Mouse (Mus musculus): Measurements from ENCODE around the gene Gab2.

DNA sequence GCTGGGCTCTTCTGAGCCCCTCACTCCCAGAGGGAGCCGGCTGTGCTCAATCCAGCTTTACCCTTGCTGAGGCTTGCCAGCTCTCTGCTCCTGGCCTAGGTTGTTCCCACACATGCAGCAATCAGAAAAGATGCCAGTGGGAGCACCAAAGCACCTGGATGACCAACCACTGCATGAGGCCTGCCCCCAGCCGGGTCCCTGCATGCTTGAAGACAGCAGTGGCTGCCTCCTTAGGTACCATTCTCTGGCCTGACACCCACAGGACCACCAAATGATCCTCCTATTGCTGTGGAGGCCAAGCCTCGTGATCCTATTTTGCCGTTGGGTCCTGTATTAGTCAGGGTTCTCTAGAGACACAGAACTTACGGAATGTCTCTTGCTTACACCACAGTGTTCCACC lies 269.5 kb downstream of the Gab2 start:
- TF ChIP-seq POLR2A (IDR thresholded peaks at IDR 0.05; ENCODE audit: insufficient read length, low read depth) (no peak), TCF12 (IDR thresholded peaks at IDR 0.05; ENCODE audit: insufficient read depth, poor library complexity, severe bottlenecking) (no peak), MYOG (IDR thresholded peaks at IDR 0.05; ENCODE audit: control insufficient read depth in 1 of 3, insufficient read depth in 1 of 3, insufficient read length in 2 of 3, low read depth in 2 of 3) (no peak), MAX (IDR thresholded peaks at IDR 0.05; ENCODE audit: low read depth) (no peak), CEBPB (IDR thresholded peaks at IDR 0.05; ENCODE audit: insufficient read depth, poor library complexity, severe bottlenecking) (no peak), E2F4 (IDR thresholded peaks at IDR 0.05; ENCODE audit: insufficient read depth) (no peak), SRF (IDR thresholded peaks at IDR 0.05; ENCODE audit: control insufficient read depth, insufficient read length, low read depth) (no peak), USF1 (IDR thresholded peaks at IDR 0.05; ENCODE audit: low read depth) (no peak), TCF3 (IDR thresholded peaks at IDR 0.05; ENCODE audit: insufficient read length, low read depth) (no peak), POLR2AphosphoS2 (IDR thresholded peaks at IDR 0.05; ENCODE audit: insufficient read length, low read depth) (no peak)

Measured in myocyte (in vitro differentiated cells).